Mouse (Mus musculus): ENCODE measurements around the gene Trib3.

DNA sequence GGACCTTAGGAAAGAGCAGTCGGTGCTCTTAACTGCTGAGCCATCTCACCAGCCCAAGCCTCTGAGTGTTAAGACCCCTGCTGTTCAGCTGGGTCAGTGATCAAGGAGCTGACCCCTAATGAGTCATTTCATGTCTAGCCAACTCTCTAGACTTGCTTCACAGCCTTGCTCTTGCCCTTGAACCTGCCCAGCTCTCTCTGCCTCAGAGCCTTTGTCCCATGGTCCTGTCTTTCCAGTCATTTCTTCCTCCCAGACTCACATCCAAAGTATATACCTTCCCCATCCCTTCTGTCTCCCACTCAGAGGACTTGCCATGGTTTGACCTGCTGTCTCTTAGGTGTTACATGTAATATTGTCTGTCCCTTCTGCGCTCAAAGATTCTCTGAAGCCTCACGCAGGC lies 13.4 kb upstream of the Trib3 start:
- no peak for TF ChIP-seq CTCF (IDR thresholded peaks at IDR 0.05; ENCODE audit: borderline replicate concordance, insufficient read depth, low read depth, low read length)
- no peak for TF ChIP-seq POLR2A (IDR thresholded peaks at IDR 0.05; ENCODE audit: borderline replicate concordance, insufficient read depth, low read length)
